Mouse (Mus musculus) hindbrain, embryonic 13.5 days (tissue): ENCODE measurements around the gene Dkkl1. TPM values are rescaled to one million over a fixed set of nuclear protein-coding genes. Genes with fewer than 3 reads are reported as not detected.
A peak's percentile ranks its signal among the peaks of the same experiment; 100 is the strongest.

Experiments
- ATAC-seq: fragments of 200-750 bp; cut with Nextera tagmentation; 2 replicates; pipeline ENCODE4 v1.8.0; 2017; ENCODE audit warnings: moderate TSS enrichment; ENCODE audit not compliant: low FRiP score
- H3K27ac ChIP-seq: fragments of 300-500 bp; sonication (generic); 2 replicates; pipeline ENCODE4 v1.5.1; 2015; ENCODE audit warnings: inconsistent platforms, mild to moderate bottlenecking, moderate library complexity
- H3K27me3 ChIP-seq: fragments of 300-500 bp; sonication (generic); 2 replicates; pipeline ENCODE4 v1.6.1; 2015; ENCODE audit warnings: mild to moderate bottlenecking, inconsistent platforms
- H3K36me3 ChIP-seq: fragments of 300-500 bp; sonication (generic); 2 replicates; pipeline ENCODE4 v1.6.1; 2015; ENCODE audit warnings: mild to moderate bottlenecking, inconsistent platforms
- H3K4me1 ChIP-seq: fragments of 300-500 bp; sonication (generic); replicated peaks from 2 replicates; pipeline ENCODE4 v1.6.1; 2015; ENCODE audit warnings: inconsistent platforms
- H3K4me2 ChIP-seq: fragments of 300-500 bp; sonication (generic); 2 replicates; pipeline ENCODE4 v1.6.1; 2015; ENCODE audit warnings: inconsistent platforms, mild to moderate bottlenecking, moderate library complexity
- H3K4me3 ChIP-seq: fragments of 300-500 bp; sonication (generic); 2 replicates; pipeline ENCODE4 v1.5.1; 2015; ENCODE audit warnings: mild to moderate bottlenecking, inconsistent platforms
- H3K9ac ChIP-seq: fragments of 300-500 bp; sonication (generic); 2 replicates; pipeline ENCODE4 v1.6.1; 2015; ENCODE audit warnings: mild to moderate bottlenecking, inconsistent platforms
- H3K9me3 ChIP-seq: fragments of 300-500 bp; sonication (generic); 2 replicates; pipeline ENCODE4 v1.6.1; 2016; ENCODE audit warnings: inconsistent platforms
- WGBS: fragments of 180-500 bp; shearing (Covaris S2); methylation state at CpG from one replicate; pipeline ENCODE4 v1.1.7; 2015; 5-methylcytosine and 5-hydroxymethylcytosine counted together
- polyA plus RNA-seq: library from polyadenylated mRNA; unstranded; fragments of >200 nt; fragmentation: Nextera tagmentation; extraction: Ambion mirVana; gene quantifications from 2 replicates; pipeline ENCODE4 v1.2.1, GENCODE M21; 2015

Dkkl1 gene
- polyA plus RNA-seq, 1 experiment from 2014 or later, result 5.6 TPM

- Histone ChIP-seq H3K4me2 (no peak overlapping the region), H3K4me3 (no peak overlapping the region), H3K4me1 (peaks cover 27% of the 10 kb centered on the region), H3K9ac (no peak overlapping the region), H3K27me3 (peaks cover 97% of the 10 kb centered on the region), H3K27ac (no peak overlapping the region), H3K9me3 (0 out of 2 replicates have a peak, but pooled peaks cover 5% of the 10 kb centered on the region), H3K36me3 (no peaks in the 10 kb centered on the region)
- 58% methylated on average over 7 of the region's 7 CpGs for WGBS
- no peak for ATAC-seq
Observed at GRCm38 (mm10) chr7:45172974-45173373, 39.0 kb downstream of the Dkkl1 start.

- H3K27ac ChIP-seq, result no peak overlapping the region
Observed at GRCm38 (mm10) chr7:45169495-45169894, 42.5 kb downstream of the Dkkl1 start.

GRCm38 (mm10) chr7:45168656-45169055 lies 43.3 kb downstream of the Dkkl1 start:
- Histone ChIP-seq H3K27me3 (peaks cover 97% of the 10 kb centered on the region), H3K4me1 (peaks cover 26% of the 10 kb centered on the region), H3K9ac (peak overlapping the region; percentile 39), H3K9me3 (0 out of 2 replicates have a peak, but pooled peaks cover 5% of the 10 kb centered on the region), H3K27ac (no peak overlapping the region), H3K4me3 (peak overlapping the region; percentile 17), H3K36me3 (no peaks in the 10 kb centered on the region), H3K4me2 (peak overlapping the region; percentile 36)
- ATAC-seq, result no peak; the same call in 1 of the 2 replicates
- 4% methylated on average over 24 of the region's 24 CpGs for WGBS

More at GRCm38 (mm10) chr7:45169495-45169894, 42.5 kb downstream of the Dkkl1 start:
- Histone ChIP-seq H3K9me3 (0 out of 2 replicates have a peak, but pooled peaks cover 5% of the 10 kb centered on the region), H3K27me3 (peaks cover 97% of the 10 kb centered on the region), H3K36me3 (no peaks in the 10 kb centered on the region), H3K9ac (no peak overlapping the region), H3K4me2 (no peak overlapping the region), H3K4me3 (no peak overlapping the region), H3K4me1 (peaks cover 20% of the 10 kb centered on the region)
- 88% methylated on average over 3 of the region's 3 CpGs for WGBS
- ATAC-seq, result no peak

GRCm38 (mm10) chr7:45167761-45168445 lies 44.0 kb downstream of the Dkkl1 start:
- Histone ChIP-seq H3K4me3 (0 out of 2 replicates have a peak overlapping the region, but pooled peaks have one; percentile 5), H3K4me1 (peaks cover 27% of the 10 kb centered on the region), H3K9ac (peak overlapping the region; percentile 39), H3K27me3 (peaks cover 99% of the 10 kb centered on the region), H3K36me3 (no peaks in the 10 kb centered on the region), H3K4me2 (0 out of 2 replicates have a peak overlapping the region, but pooled peaks have one; percentile 11), H3K27ac (no peak overlapping the region), H3K9me3 (0 out of 2 replicates have a peak, but pooled peaks cover 5% of the 10 kb centered on the region)
- WGBS, result 2% methylated on average over 19 of the region's 19 CpGs
- ATAC-seq, result no peak

- no peak for ATAC-seq
- Histone ChIP-seq H3K36me3 (no peaks in the 10 kb centered on the region), H3K4me2 (no peak overlapping the region), H3K9ac (no peak overlapping the region), H3K4me3 (no peak overlapping the region), H3K27me3 (peaks cover 97% of the 10 kb centered on the region), H3K4me1 (peaks cover 35% of the 10 kb centered on the region), H3K27ac (no peak overlapping the region), H3K9me3 (0 out of 2 replicates have a peak, but pooled peaks cover 5% of the 10 kb centered on the region)
- 26% methylated on average over 10 of the region's 10 CpGs for WGBS
Observed at GRCm38 (mm10) chr7:45166950-45167401, 45.0 kb downstream of the Dkkl1 start.

- peaks cover 3% of the 10 kb centered on the region; the same call in 1 of the 2 replicates for H3K36me3 ChIP-seq
- H3K4me1 ChIP-seq, result peaks cover 36% of the 10 kb centered on the region
- 0 out of 2 replicates have a peak, but pooled peaks cover 5% of the 10 kb centered on the region for H3K9me3 ChIP-seq
- H3K4me2 ChIP-seq, result no peak overlapping the region
- no peak overlapping the region for H3K27ac ChIP-seq
- WGBS, result 39% methylated on average over 11 of the region's 11 CpGs
- H3K4me3 ChIP-seq, result no peak overlapping the region
- H3K9ac ChIP-seq, result no peak overlapping the region
- H3K27me3 ChIP-seq, result peaks cover 85% of the 10 kb centered on the region
- no peak for ATAC-seq
Observed at GRCm38 (mm10) chr7:45165701-45166100, 46.2 kb downstream of the Dkkl1 start.

- 67% methylated on average over 5 of the region's 5 CpGs for WGBS
- peaks cover 76% of the 10 kb centered on the region for H3K27me3 ChIP-seq
- no peak overlapping the region for H3K4me3 ChIP-seq
- ATAC-seq, result no peak
- no peak overlapping the region for H3K4me2 ChIP-seq
- H3K4me1 ChIP-seq, result peaks cover 36% of the 10 kb centered on the region
- H3K27ac ChIP-seq, result no peak overlapping the region
- H3K9ac ChIP-seq, result no peak overlapping the region
- 0 out of 2 replicates have a peak, but pooled peaks cover 5% of the 10 kb centered on the region for H3K9me3 ChIP-seq
- H3K36me3 ChIP-seq, result peaks cover 11% of the 10 kb centered on the region
Observed at GRCm38 (mm10) chr7:45164833-45165232, 47.1 kb downstream of the Dkkl1 start.

- H3K4me2 ChIP-seq, result peak within 1 kb of the TSS; percentile 56
- H3K27me3 ChIP-seq, result peaks cover 67% of the 10 kb centered on the region
- H3K27ac ChIP-seq, result no peak within 1 kb of the TSS
- no peak for ATAC-seq
- peaks cover 35% of the 10 kb centered on the region for H3K4me1 ChIP-seq
- 2% methylated on average over 38 of the region's 41 CpGs for WGBS
- peak within 1 kb of the TSS; percentile 61 for H3K9ac ChIP-seq
- H3K4me3 ChIP-seq, result peak within 1 kb of the TSS; percentile 36
- no peaks in the 10 kb centered on the region for H3K9me3 ChIP-seq
- peaks cover 20% of the 10 kb centered on the region for H3K36me3 ChIP-seq
Observed at GRCm38 (mm10) chr7:45163735-45164490, 48.0 kb downstream of the Dkkl1 start, which contains the start of gene Slc17a7. Slc17a7 (plus strand) TSS chr7:45163949.

GRCm38 (mm10) chr7:45162996-45163615 lies 48.8 kb downstream of the Dkkl1 start:
- no peak for ATAC-seq
- WGBS, result 74% methylated on average over 9 of the region's 9 CpGs

GRCm38 (mm10) chr7:45162551-45162950 lies 49.4 kb downstream of the Dkkl1 start:
- Histone ChIP-seq H3K4me1 (peaks cover 21% of the 10 kb centered on the region), H3K27ac (peak overlapping the region; percentile 23; the same call in 1 of the 2 replicates), H3K4me3 (peak overlapping the region; percentile 37), H3K9ac (0 out of 2 replicates have a peak overlapping the region, but pooled peaks have one; percentile 51), H3K27me3 (peaks cover 53% of the 10 kb centered on the region), H3K9me3 (no peaks in the 10 kb centered on the region), H3K4me2 (peak overlapping the region; percentile 68), H3K36me3 (peaks cover 34% of the 10 kb centered on the region)
- WGBS, result 26% methylated on average over 6 of the region's 6 CpGs
- no peak; the same call in 1 of the 2 replicates for ATAC-seq

More at GRCm38 (mm10) chr7:45162996-45163615, 48.8 kb downstream of the Dkkl1 start:
- no peaks in the 10 kb centered on the region for H3K9me3 ChIP-seq
- H3K4me3 ChIP-seq, result no peak overlapping the region; the same call in 1 of the 2 replicates
- H3K36me3 ChIP-seq, result peaks cover 28% of the 10 kb centered on the region
- no peak overlapping the region for H3K27ac ChIP-seq
- no peak overlapping the region for H3K4me2 ChIP-seq
- H3K4me1 ChIP-seq, result peaks cover 27% of the 10 kb centered on the region
- peaks cover 59% of the 10 kb centered on the region for H3K27me3 ChIP-seq
- H3K9ac ChIP-seq, result no peak overlapping the region

GRCm38 (mm10) chr7:45161612-45162473 lies 50.1 kb downstream of the Dkkl1 start:
- peak; percentile 89 for ATAC-seq
- H3K4me3 ChIP-seq, result peak overlapping the region; percentile 37
- 4% methylated on average over 35 of the region's 35 CpGs for WGBS
- H3K9ac ChIP-seq, result 0 out of 2 replicates have a peak overlapping the region, but pooled peaks have one; percentile 51
- H3K9me3 ChIP-seq, result no peaks in the 10 kb centered on the region
- peak overlapping the region; percentile 23; the same call in 1 of the 2 replicates for H3K27ac ChIP-seq
- peaks cover 38% of the 10 kb centered on the region for H3K36me3 ChIP-seq
- H3K4me1 ChIP-seq, result peaks cover 17% of the 10 kb centered on the region
- peak overlapping the region; percentile 68 for H3K4me2 ChIP-seq
- H3K27me3 ChIP-seq, result peaks cover 46% of the 10 kb centered on the region
